Mouse (Mus musculus) layer of hippocampus, adult 18-20 months (tissue): ENCODE measurements around the gene Elavl4. TPM values are rescaled to one million over a fixed set of nuclear protein-coding genes. Genes with fewer than 3 reads are reported as not detected.

Experiments used
- DNase-seq, 2 experiments: peaks; one replicate each; pipeline ENCODE4 v3.0.0; 2022; ENCODE audit warnings: low spot score in 2 of 2
- total RNA-seq, 2 experiments: library from RNA; stranded (reverse); gene quantifications; 2 replicates each; pipeline ENCODE4 v1.2.3; 2021

The Elavl4 gene
- total RNA-seq, 2 experiments from 2014 or later: 62.9 to 66.4 TPM

DNA sequence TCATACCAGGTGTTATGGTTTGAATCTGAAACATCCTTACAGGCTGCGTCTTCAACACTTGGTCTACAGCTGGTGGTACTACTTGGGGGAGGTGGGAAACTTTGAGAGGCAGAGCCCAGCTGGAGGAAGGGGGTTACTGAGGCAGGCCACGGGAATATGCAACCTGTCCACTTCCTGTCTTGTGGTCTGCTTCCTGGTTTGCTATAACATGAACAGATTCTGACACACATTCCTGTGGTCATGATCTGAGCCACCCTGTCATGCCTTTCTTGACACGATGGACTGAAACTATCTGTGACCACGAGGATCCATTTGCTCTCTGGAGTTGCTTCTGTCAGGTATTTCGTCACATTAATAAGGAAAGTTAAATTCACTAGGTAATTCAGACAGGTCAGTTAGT lies 179.7 kb downstream of the Elavl4 start:
- no peak for DNase-seq

DNA sequence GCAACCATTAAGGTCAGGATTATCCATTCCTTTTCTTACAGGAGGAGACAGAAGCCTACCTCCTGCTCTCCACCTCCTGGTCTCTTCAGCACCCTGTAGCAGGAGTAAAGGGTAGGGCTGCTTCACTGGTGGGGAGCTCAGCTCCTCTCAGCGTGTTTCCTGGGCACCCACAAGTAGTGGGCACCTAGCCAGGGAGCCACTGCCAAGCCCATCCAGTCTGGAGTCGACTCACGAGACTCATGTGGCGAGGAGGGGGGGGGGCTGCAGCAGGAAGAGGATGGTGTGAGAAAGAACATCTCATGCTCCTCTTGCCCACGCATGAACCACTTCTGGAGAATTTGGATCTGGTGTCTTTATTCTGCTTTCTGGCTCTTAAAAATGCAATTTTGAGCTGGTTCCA lies 186.5 kb downstream of the Elavl4 start:
- peak in 1 of 2 experiments; percentile 30 for DNase-seq

DNA sequence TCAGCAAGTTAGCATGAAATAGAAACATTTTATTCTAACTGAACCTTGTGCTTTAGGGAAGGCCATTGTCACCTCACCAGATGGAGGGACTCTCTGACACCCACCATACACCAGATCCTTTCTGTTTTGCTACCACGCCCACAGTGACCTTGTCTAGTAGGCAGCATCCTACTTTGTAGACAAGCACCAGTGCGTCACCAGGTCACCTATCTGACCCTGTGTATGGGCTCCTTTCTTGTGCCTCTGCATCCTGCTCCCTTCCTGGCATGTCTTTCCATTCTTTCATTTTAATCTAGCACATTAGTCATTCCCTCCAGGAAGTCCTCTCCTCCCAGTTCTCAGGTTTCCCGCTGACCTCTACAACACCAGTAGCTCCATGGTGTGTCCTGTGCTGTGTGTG lies 190.1 kb downstream of the Elavl4 start:
- DNase-seq: no peak

DNA sequence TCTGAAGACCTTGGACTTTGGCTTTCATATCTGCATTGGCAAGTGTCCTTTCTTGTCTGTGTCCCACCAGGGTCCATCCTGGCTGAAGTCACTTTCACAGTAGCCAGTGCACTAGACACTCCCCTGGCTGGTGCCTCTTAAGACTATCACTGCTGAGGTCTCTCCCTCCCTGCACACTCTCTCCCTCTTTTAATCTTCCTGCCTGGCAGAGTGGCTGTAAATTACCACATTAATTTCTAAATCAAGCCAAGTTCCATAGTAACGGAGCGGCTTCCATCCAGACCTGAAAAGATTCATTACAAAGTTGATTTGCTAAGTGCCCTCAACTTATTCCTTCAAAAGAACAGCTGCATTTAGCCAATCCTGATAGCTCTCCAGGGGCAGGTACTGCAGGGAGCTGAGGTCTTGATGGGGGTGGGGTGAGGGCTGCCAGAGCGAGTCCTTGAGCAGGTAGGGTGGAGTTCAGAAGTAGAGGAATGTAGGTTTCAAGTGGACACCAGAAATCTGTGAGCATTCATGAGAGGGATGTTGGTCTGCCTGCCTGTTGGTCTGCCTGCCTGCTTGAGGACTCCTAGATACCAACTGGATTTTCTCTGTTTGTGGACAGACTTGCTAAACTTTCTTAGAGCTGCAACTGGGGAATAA lies 194.1 kb downstream of the Elavl4 start:
- no peak for DNase-seq

DNA sequence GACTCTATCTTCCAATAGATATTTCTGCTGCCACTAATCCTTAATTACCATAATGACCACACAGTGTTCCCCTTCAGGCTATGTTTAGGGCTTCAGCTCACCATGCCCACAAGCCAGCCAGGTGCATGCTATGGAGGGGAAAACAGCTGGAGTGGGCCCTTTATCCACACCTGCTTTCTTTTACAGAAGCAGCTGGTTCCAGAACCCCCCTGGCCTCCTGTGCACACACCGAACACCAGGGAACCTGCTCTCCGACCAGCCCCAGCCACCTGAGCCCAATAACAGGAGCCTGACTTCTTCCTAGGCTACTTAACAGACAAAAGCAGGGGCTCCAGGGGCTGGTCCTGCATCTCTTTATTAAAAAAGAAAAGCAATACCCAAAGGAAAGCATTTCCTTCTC lies 195.8 kb downstream of the Elavl4 start:
- DNase-seq: no peak

Other genes starting within 250 kb of the Elavl4 start
- gene Agbl4, start 45.8 kb upstream of the Elavl4 start, total RNA-seq: 10 to 100 TPM; 14.0 to 17.2 TPM